Mouse (Mus musculus) ES-Bruce4 (cell line): Measurements from ENCODE around the gene 4933427I04Rik. TPM values are rescaled to one million over a fixed set of nuclear protein-coding genes. Genes with fewer than 3 reads are reported as not detected.

Source experiments
- H3K27ac ChIP-seq: 2 replicates; pipeline ENCODE4 v1.5.1; 2012; ENCODE audit warnings: low read length, inconsistent platforms; ENCODE audit not compliant: insufficient read depth
- H3K27me3 ChIP-seq: 2 replicates; pipeline ENCODE4 v1.6.1; 2012; ENCODE audit warnings: mild to moderate bottlenecking, low read length, inconsistent platforms; ENCODE audit not compliant: control insufficient read depth, poor library complexity, insufficient read depth, severe bottlenecking
- H3K36me3 ChIP-seq: 2 replicates; pipeline ENCODE4 v1.6.1; 2012; ENCODE audit warnings: inconsistent platforms, mild to moderate bottlenecking, low read length, moderate library complexity; ENCODE audit not compliant: control insufficient read depth, poor library complexity, insufficient read depth, severe bottlenecking
- H3K4me1 ChIP-seq: one replicate; pipeline ENCODE4 v1.8.1; 2011; ENCODE audit warnings: low read length; ENCODE audit not compliant: control insufficient read depth, insufficient read depth
- H3K4me3 ChIP-seq: 2 replicates; pipeline ENCODE4 v1.5.1; 2011; ENCODE audit warnings: low read depth, mild to moderate bottlenecking, low read length
- H3K9ac ChIP-seq: 2 replicates; pipeline ENCODE4 v1.6.1; 2012; ENCODE audit warnings: low read depth, mild to moderate bottlenecking, inconsistent platforms; ENCODE audit not compliant: poor library complexity, severe bottlenecking
- H3K9me3 ChIP-seq: replicated peaks from 2 replicates; pipeline ENCODE4 v1.6.1; 2012; ENCODE audit warnings: mild to moderate bottlenecking, low read length, inconsistent platforms; ENCODE audit not compliant: control insufficient read depth, poor library complexity, insufficient read depth, severe bottlenecking
- CTCF ChIP-seq: IDR thresholded peaks from one replicate; pipeline ENCODE4 v1.8.1; 2011; ENCODE audit warnings: low read depth, low read length
- EP300 ChIP-seq: IDR thresholded peaks from 2 replicates; pipeline ENCODE4 v1.6.1; 2011; ENCODE audit warnings: low read depth, low read length; ENCODE audit not compliant: insufficient read depth
- POLR2A ChIP-seq: IDR thresholded peaks from one replicate; pipeline ENCODE4 v1.8.1; 2011; ENCODE audit warnings: low read length; ENCODE audit not compliant: insufficient read depth
- polyA plus RNA-seq: library from polyadenylated mRNA; stranded (reverse); fragments of >200 nt; gene quantifications from 2 replicates; pipeline ENCODE4 v1.2.4, GENCODE M21; 2011; ENCODE audit warnings: low read depth; ENCODE audit not compliant: missing spikeins, insufficient read depth, insufficient read length

Gene 4933427I04Rik
- polyA plus RNA-seq, 1 experiment, result not detected

DNA sequence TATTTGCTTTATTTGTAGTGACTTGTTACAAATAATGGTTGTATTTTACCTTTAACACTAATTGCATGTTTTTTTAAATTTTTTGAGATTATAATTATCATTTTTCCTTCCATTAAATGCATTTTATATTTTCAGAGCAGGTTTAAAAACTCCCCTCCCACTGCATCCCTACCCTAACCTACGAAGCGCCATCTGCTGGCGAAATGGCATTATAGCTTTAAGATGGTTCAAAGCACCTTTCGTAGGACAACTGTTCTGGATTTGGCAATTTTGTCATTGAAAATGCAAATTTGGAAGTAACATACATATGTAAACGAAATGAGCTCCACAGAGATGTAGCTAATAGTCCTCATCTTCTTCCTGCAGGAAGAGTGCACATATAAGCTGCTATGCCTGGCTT is 39.2 kb downstream of the 4933427I04Rik start:
- Histone ChIP-seq H3K27me3 (no peaks in the 10 kb centered on the region), H3K27ac (no peak overlapping the region), H3K9ac (no peak overlapping the region), H3K4me1 (no peaks in the 10 kb centered on the region), H3K4me3 (no peak overlapping the region), H3K36me3 (no peaks in the 10 kb centered on the region), H3K9me3 (no peaks in the 10 kb centered on the region)
- no peak for TF ChIP-seq EP300
- TF ChIP-seq CTCF, result peak; percentile 4
- TF ChIP-seq POLR2A, result no peak

DNA sequence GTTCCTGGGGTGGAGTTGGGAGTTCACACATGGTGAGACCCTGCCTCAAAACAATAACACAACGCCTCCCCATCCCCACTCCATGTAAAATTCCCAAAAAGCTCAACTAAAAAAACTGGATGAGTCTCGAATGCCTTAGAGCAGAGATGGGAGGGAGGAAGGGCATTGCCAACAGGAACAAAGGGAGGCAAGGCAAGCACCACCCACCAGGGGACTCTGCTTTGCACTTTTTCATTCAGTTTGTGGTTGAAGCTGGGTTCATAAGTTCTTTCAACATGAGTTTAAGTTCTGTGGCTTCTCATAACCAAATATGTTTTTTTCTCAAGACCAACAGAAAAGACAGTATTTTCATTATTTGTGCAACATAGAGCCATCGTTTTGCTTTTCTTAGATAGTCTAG is 44.0 kb downstream of the 4933427I04Rik start:
- Histone ChIP-seq H3K9ac (no peak overlapping the region), H3K36me3 (no peaks in the 10 kb centered on the region), H3K9me3 (no peaks in the 10 kb centered on the region), H3K4me1 (no peaks in the 10 kb centered on the region), H3K27me3 (no peaks in the 10 kb centered on the region), H3K4me3 (no peak overlapping the region), H3K27ac (peak overlapping the region; percentile 19; the same call in 1 of the 2 replicates)
- TF ChIP-seq CTCF, result no peak

DNA sequence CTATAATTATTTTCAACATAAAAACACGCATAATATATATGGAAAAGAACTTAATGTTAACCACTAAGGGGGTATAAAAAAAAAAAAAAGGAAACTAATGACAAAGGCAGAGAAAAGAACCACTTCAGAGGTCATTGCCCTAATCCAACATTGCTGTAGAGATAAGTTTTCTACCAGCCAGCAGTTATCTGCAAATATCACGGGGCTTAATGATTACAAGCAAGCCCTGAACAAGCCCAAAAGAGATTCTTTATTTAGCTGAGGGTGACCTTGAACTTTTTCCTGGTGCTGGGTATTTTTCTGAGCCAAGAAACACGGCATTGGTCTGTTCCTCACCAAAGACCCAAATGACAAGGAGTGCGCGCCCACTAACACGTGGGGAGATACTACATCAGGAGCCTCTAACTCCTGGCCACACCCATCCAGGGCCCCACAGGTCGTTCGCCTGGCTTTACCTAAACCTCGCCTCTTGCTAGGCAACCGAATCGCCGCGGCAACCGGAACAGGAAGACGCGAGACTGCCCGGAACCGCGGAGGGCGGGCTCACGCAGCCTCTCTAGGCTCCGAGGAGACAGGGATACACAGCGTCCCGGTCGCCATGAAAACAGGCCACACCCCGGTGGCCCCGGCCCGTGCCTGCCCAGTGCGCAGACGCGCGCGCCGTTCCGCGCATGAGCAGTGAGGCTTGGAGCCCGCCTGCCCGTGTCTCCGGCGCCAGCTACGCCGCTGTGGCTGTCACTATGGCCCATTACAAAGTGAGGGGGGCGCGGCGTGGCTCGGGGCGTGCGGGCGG is 45.0 kb downstream of the 4933427I04Rik start, which contains the start of gene Mycbp:
Gene Mycbp (plus strand): TSS at position 500 of the 793 bp plus-strand sequence.
- H3K4me1 ChIP-seq, result no peaks in the 10 kb centered on the region

DNA sequence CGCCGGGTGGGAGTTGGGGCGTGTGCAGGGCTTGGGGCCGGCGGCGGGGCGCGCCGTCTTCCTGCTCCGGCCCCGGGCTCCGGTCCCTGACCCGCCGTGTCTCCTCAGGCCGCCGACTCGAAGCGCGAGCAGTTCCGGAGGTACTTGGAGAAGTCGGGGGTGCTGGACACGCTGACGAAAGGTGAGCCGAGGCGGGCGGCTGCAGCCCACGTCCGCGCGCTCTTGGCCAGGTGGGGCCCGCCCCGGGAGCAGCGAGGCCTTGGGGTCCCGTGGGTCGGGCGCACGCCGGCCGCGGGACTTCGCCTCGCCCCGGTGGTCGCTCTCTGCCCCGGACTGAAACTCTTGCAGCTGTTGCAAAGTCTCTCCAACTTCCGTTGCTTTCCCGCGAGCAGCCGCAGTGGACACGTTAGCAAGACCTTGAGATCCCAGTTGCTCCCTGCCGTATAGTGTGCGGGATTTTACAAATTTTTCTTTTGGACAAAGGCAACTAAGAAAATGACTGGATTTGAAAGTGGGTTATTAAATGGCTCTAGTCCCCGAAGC is 45.7 kb downstream of the 4933427I04Rik start:
- no peaks in the 10 kb centered on the region for H3K4me1 ChIP-seq
- no peaks in the 10 kb centered on the region for H3K9me3 ChIP-seq
- no peaks in the 10 kb centered on the region for H3K27me3 ChIP-seq
- peak overlapping the region; percentile 62 for H3K9ac ChIP-seq
- peaks cover 6% of the 10 kb centered on the region for H3K36me3 ChIP-seq
- H3K27ac ChIP-seq, result no peak overlapping the region
- TF ChIP-seq EP300 (no peak), POLR2A (no peak), CTCF (no peak)
- peak overlapping the region; percentile 77 for H3K4me3 ChIP-seq

More for the DNA sequence above, 45.0 kb downstream of the 4933427I04Rik start, which contains the start of gene Mycbp:
- H3K27ac ChIP-seq, result peak within 1 kb of the TSS; percentile 49
- TF ChIP-seq POLR2A, result no peak
- TF ChIP-seq EP300, result no peak
- no peak for TF ChIP-seq CTCF
- no peaks in the 10 kb centered on the region for H3K9me3 ChIP-seq
- no peaks in the 10 kb centered on the region; the same call in 1 of the 2 replicates for H3K36me3 ChIP-seq
- peak within 1 kb of the TSS; percentile 77 for H3K4me3 ChIP-seq
- H3K27me3 ChIP-seq, result no peaks in the 10 kb centered on the region
- peak within 1 kb of the TSS; percentile 62 for H3K9ac ChIP-seq

DNA sequence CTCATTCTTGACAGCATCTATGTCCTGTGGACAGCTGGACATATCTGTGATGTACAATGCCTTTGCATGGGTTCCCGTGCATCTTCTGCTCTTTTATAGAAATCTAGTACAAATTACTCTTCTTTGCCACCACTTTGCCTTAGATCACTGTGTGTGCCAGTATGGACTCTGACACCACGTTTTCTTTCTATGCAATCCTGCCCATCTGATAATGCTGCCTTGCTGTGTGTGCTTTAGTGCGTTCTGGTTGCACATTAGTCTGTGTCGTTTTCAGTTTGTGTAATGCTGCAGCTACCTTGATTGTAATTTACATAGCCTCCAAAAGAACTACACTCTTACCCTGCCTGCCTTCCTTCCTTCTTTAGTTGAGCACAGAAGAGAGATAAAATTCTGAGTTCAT is 52.0 kb downstream of the 4933427I04Rik start:
- no peak overlapping the region for H3K9ac ChIP-seq
- peaks cover 27% of the 10 kb centered on the region for H3K36me3 ChIP-seq
- H3K27me3 ChIP-seq, result no peaks in the 10 kb centered on the region
- no peaks in the 10 kb centered on the region for H3K9me3 ChIP-seq
- TF ChIP-seq CTCF (no peak), POLR2A (no peak), EP300 (no peak)
- H3K4me3 ChIP-seq, result no peak overlapping the region
- H3K4me1 ChIP-seq, result no peaks in the 10 kb centered on the region
- no peak overlapping the region for H3K27ac ChIP-seq

DNA sequence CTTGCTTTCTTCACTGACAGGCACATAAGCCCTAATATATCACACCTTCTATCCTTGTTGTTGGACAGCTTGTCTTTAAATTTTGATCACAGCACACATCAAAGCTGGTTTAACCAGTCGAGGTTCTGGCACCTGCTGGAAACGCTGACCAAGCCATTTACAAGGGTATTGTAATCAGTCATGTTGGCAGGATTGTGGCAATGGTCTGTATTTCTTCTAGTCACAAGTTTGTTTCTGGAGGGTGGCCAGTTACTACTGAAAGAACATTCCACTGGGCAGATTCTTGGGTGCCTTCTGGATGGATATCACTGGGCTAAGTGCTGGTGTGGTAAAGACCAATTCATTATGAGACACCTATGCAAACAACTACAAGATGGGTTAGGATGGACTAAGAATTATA is 53.0 kb downstream of the 4933427I04Rik start:
- Histone ChIP-seq H3K9me3 (no peaks in the 10 kb centered on the region), H3K4me3 (no peak overlapping the region), H3K4me1 (no peaks in the 10 kb centered on the region), H3K27me3 (no peaks in the 10 kb centered on the region), H3K27ac (no peak overlapping the region), H3K9ac (no peak overlapping the region), H3K36me3 (peaks cover 27% of the 10 kb centered on the region)
- TF ChIP-seq POLR2A (no peak), EP300 (no peak), CTCF (no peak)

Other genes with a start within 250 kb of the 4933427I04Rik start
- 251 and 257 TPM in 2 replicates for gene Macf1, start 175.3 kb upstream of the 4933427I04Rik start, polyA plus RNA-seq
- gene Ndufs5, start 141.5 kb upstream of the 4933427I04Rik start, polyA plus RNA-seq, result 130 and 166 TPM in 2 replicates
- gene Akirin1, start 109.3 kb upstream of the 4933427I04Rik start, polyA plus RNA-seq, result 37.6 and 39.4 TPM in 2 replicates
- gene Rhbdl2, start 71.8 kb upstream of the 4933427I04Rik start, polyA plus RNA-seq, result 0.78 and 1.3 TPM in 2 replicates
- gene Mycbp, start 45.2 kb downstream of the 4933427I04Rik start, polyA plus RNA-seq, result 25.0 and 25.2 TPM in 2 replicates
- gene Rragc, start 57.8 kb downstream of the 4933427I04Rik start, polyA plus RNA-seq, result 35.0 and 50.2 TPM in 2 replicates
- not detected in 2 replicates for gene 4930535I16Rik, start 58.3 kb downstream of the 4933427I04Rik start, polyA plus RNA-seq